Mouse (Mus musculus) bone marrow, adult 2 months (tissue): ENCODE measurements at regions not wholly inside any gene's neighbourhood (a gene's known extent, or its start where the extent isn't known, plus 50 kb on each side); places are given as distances from the start of the nearest gene placed in this dataset.
"Not testable (repeated sequence)": the region's sequence is repeated elsewhere in the genome, so short reads cannot be mapped to it uniquely, and the experiment has no call there.

Experiments used
- H3K27ac ChIP-seq: fragments of 200-500 bp; 2 replicates; pipeline ENCODE4 v1.5.1; 2012; ENCODE audit warnings: low read depth, mild to moderate bottlenecking, control low read depth, inconsistent platforms, low read length; ENCODE audit not compliant: control insufficient read depth, poor library complexity, insufficient read depth
- H3K4me1 ChIP-seq: fragments of 200-500 bp; 2 replicates; pipeline ENCODE4 v1.6.1; 2011; ENCODE audit warnings: low read length; ENCODE audit not compliant: control insufficient read depth, insufficient read depth
- H3K4me3 ChIP-seq: fragments of 200-500 bp; replicated peaks from 2 replicates; pipeline ENCODE3; 2011; ENCODE audit warnings: mild to moderate bottlenecking, low read depth, low read length, control low read depth; ENCODE audit not compliant: control insufficient read depth
- CTCF ChIP-seq: fragments of 200-500 bp; IDR thresholded peaks from 2 replicates; pipeline ENCODE4 v1.5.1; 2011; ENCODE audit warnings: low read length, control low read depth; ENCODE audit not compliant: control insufficient read depth, insufficient read depth
- POLR2A ChIP-seq: fragments of 200-500 bp; IDR thresholded peaks from 2 replicates; pipeline ENCODE4 v1.6.1; 2011; ENCODE audit warnings: low read depth, mild to moderate bottlenecking, control low read depth, low read length, borderline replicate concordance; ENCODE audit not compliant: control insufficient read depth
- WGBS: fragments of 180-500 bp; shearing (Covaris S2); methylation state at CpG from one replicate; pipeline ENCODE4 v1.1.7; 2018; 5-methylcytosine and 5-hydroxymethylcytosine counted together

DNA sequence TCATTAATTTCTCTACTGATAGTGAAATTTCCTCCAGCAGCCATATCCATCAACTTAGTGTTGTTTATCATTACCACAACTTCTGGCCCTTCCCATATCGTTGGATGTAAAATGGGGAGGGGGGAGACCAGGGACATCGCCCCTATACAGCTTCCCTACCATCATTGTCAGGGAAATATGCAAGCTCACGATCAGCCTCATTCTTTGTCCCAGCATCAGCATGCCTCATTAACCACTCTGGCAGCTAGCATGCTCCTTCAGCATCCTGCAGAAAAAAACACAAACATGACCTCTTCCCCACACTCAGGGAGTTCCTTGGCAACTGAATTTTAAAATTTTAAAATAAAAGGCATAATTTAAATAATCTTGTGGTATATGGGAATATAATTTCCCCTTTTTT, 140.4 kb upstream of the Ipo5 start:
- Histone ChIP-seq H3K4me1 (no peaks in the 10 kb centered on the region), H3K4me3 (no peak overlapping the region), H3K27ac (no peak overlapping the region)
- TF ChIP-seq POLR2A (no peak), CTCF (no peak)
- 77% methylated on average over 3 of the region's 3 CpGs for WGBS

GRCm38 (mm10) chr14:120773001-120773400, 138.0 kb upstream of the Ipo5 start:
- not testable (repeated sequence) for H3K27ac ChIP-seq, H3K4me3 ChIP-seq, H3K4me1 ChIP-seq
- 43% methylated on average over 4 of the region's 4 CpGs for WGBS

GRCm38 (mm10) chr14:120791828-120792554, 119.0 kb upstream of the Ipo5 start:
- TF ChIP-seq POLR2A (no peak), CTCF (peak; percentile 53)
- no peaks in the 10 kb centered on the region for H3K4me1 ChIP-seq
- H3K4me3 ChIP-seq, result no peak overlapping the region
- WGBS, result 61% methylated on average over 4 of the region's 4 CpGs
- H3K27ac ChIP-seq, result no peak overlapping the region

DNA sequence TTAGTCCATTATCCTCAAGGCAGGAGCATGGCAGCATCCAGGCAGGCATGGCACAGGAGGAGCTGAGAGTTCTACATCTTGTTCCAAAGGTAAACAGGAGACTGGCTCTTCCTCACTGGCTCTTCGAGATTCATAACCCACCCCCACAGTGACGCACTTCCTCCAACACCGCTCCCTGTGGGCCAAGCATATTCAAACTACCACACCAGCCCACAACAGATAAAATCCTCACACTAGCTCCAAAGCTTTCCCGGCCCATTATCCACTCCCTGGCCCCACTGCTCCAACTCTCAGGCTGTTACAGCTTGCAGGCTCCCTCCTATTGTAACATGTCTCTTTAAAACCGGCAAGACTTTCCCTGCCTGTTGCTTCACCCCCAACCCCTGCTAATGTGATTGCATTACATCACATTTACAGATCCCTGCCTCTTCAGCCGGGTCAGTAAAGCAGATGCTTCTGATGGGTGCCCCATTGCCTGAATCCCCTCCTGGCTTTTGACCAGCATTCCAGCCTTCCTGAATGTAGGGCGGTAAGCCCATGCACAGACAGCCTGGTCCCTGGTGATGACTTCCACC, 113.0 kb upstream of the Ipo5 start:
- WGBS, result 60% methylated on average over 7 of the region's 7 CpGs

DNA sequence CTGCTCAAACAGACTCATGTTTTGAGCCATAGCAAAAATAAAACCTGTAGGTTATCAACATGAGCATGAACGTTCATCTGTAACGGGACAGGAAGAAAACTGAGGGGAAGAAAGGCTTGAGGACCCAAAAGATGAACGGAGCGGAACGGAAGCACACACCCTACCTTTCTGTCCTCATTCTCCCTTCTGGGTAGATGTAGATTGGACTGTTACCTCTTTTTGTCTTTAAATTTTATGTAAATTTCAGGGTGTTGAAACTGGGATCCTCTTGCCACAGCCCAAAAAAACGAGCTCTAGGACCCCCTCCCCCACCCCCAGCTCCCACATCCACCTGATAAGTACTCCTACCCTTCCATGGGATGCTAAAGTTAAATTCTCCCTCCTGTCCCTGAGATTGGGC, 107.8 kb upstream of the Ipo5 start:
- no peak overlapping the region for H3K27ac ChIP-seq
- 67% methylated on average over 6 of the region's 6 CpGs for WGBS
- H3K4me1 ChIP-seq, result peaks cover under 1% of the 10 kb centered on the region; the same call in 1 of the 2 replicates
- no peak for TF ChIP-seq POLR2A
- TF ChIP-seq CTCF, result no peak
- H3K4me3 ChIP-seq, result no peak overlapping the region

More for the DNA sequence above, 113.0 kb upstream of the Ipo5 start:
- Histone ChIP-seq H3K4me3 (no peak overlapping the region), H3K4me1 (peaks cover 1% of the 10 kb centered on the region; the same call in 1 of the 2 replicates), H3K27ac (no peak overlapping the region)
- TF ChIP-seq CTCF, result no peak
- TF ChIP-seq POLR2A, result no peak

DNA sequence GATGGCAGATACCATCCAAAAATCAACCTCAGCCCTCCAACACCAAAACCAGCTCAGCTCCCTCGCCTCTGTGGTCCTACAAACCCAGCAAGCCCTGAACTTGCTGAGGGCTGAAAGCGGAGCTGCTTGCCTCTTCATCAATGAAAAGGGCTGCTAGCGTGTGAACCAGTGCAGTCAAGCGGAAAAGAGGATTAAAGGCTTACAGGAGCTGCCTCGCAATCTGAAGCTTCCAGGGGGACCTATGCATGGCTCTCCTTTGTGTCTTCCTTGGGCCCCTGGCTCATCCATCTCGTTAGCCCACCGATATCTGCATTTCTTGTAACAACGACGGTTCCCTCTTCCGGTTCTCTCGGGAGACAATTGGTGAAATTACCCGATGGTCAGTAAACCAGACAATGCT, 107.3 kb upstream of the Ipo5 start:
- H3K27ac ChIP-seq, result no peak overlapping the region
- H3K4me1 ChIP-seq, result no peaks in the 10 kb centered on the region
- WGBS, result 26% methylated on average over 12 of the region's 12 CpGs
- H3K4me3 ChIP-seq, result no peak overlapping the region
- TF ChIP-seq CTCF (no peak), POLR2A (no peak)

GRCm38 (mm10) chr14:120804183-120804848, 106.7 kb upstream of the Ipo5 start:
- no peak overlapping the region for H3K4me3 ChIP-seq
- TF ChIP-seq CTCF (no peak), POLR2A (no peak)
- H3K27ac ChIP-seq, result no peak overlapping the region
- WGBS, result 16% methylated on average over 7 of the region's 7 CpGs
- H3K4me1 ChIP-seq, result no peaks in the 10 kb centered on the region

DNA sequence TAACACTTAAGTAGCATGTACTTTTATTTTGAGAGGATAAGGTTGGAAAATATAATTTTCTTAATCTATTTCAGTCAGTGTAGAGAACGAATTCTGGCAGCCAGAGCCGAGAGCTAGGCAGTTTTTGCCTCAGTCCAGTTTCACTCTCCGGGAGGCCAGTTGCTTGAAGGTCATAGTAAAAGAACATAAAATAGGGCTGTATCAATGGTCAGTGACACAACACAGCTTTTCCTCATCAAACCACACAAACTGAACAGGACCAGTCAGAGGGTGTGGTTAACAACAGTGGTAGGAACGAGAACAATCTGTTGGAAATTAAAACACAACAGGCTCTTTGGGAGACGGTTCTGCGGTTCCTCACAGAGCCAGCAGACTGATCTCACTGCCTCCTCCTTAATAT, 105.9 kb upstream of the Ipo5 start:
- no peak for TF ChIP-seq CTCF
- no peak for TF ChIP-seq POLR2A
- Histone ChIP-seq H3K4me3 (no peak overlapping the region), H3K27ac (no peak overlapping the region), H3K4me1 (no peaks in the 10 kb centered on the region)
- 49% methylated on average over 6 of the region's 6 CpGs for WGBS

DNA sequence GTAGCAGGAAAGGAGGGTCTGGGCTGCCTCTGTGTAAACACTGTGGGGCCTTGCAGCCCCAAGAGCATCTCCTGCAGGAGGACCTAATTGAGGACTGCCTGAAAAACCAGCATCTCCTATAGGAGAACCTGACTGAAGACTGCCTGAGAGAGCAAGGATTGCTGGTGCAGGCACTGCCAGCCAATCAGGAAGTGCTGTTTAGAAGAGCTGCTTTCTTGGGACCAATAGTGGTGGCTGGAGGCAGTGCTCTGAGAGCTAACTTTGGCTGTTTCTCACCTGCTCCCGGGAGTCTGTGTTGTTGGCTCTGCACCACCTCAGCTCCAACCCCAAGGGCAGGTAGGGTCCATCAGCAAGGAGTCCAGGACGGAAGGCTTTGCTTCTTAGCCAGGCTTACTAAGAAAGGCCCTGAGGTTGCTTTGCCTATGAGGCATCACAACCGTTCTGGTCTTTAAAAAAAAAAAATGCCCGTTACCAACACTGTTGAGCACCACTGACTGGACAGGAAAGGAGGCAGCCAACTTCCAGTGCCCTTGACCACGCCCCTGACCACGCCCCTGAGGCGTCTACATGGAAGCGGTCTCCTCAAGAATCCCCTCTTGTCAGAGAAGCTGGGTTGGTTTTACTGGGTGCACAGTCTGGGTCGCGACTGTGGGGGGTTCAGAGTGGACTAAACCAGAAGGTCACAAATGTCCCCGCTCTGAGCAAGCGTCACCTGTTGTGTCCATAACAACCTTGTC, 105.0 kb upstream of the Ipo5 start:
- H3K27ac ChIP-seq, H3K4me3 ChIP-seq, H3K4me1 ChIP-seq: not testable (repeated sequence)
- 50% methylated on average over 12 of the region's 12 CpGs for WGBS
